Mouse (Mus musculus) ES-Bruce4 (cell line): Measurements from ENCODE around the gene Rad9a. TPM values are rescaled to one million over a fixed set of nuclear protein-coding genes. Genes with fewer than 3 reads are reported as not detected.

Source experiments
- H3K27ac ChIP-seq: 2 replicates; pipeline ENCODE4 v1.5.1; 2012; ENCODE audit warnings: low read length, inconsistent platforms; ENCODE audit not compliant: insufficient read depth
- H3K27me3 ChIP-seq: 2 replicates; pipeline ENCODE4 v1.6.1; 2012; ENCODE audit warnings: mild to moderate bottlenecking, low read length, inconsistent platforms; ENCODE audit not compliant: control insufficient read depth, poor library complexity, insufficient read depth, severe bottlenecking
- H3K36me3 ChIP-seq: 2 replicates; pipeline ENCODE4 v1.6.1; 2012; ENCODE audit warnings: inconsistent platforms, mild to moderate bottlenecking, low read length, moderate library complexity; ENCODE audit not compliant: control insufficient read depth, poor library complexity, insufficient read depth, severe bottlenecking
- H3K4me1 ChIP-seq: one replicate; pipeline ENCODE4 v1.8.1; 2011; ENCODE audit warnings: low read length; ENCODE audit not compliant: control insufficient read depth, insufficient read depth
- H3K4me3 ChIP-seq: 2 replicates; pipeline ENCODE4 v1.5.1; 2011; ENCODE audit warnings: low read depth, mild to moderate bottlenecking, low read length
- H3K9ac ChIP-seq: 2 replicates; pipeline ENCODE4 v1.6.1; 2012; ENCODE audit warnings: low read depth, mild to moderate bottlenecking, inconsistent platforms; ENCODE audit not compliant: poor library complexity, severe bottlenecking
- H3K9me3 ChIP-seq: replicated peaks from 2 replicates; pipeline ENCODE4 v1.6.1; 2012; ENCODE audit warnings: mild to moderate bottlenecking, low read length, inconsistent platforms; ENCODE audit not compliant: control insufficient read depth, poor library complexity, insufficient read depth, severe bottlenecking
- CTCF ChIP-seq: IDR thresholded peaks from one replicate; pipeline ENCODE4 v1.8.1; 2011; ENCODE audit warnings: low read depth, low read length
- EP300 ChIP-seq: IDR thresholded peaks from 2 replicates; pipeline ENCODE4 v1.6.1; 2011; ENCODE audit warnings: low read depth, low read length; ENCODE audit not compliant: insufficient read depth
- POLR2A ChIP-seq: IDR thresholded peaks from one replicate; pipeline ENCODE4 v1.8.1; 2011; ENCODE audit warnings: low read length; ENCODE audit not compliant: insufficient read depth
- polyA plus RNA-seq: library from polyadenylated mRNA; stranded (reverse); fragments of >200 nt; gene quantifications from 2 replicates; pipeline ENCODE4 v1.2.4, GENCODE M21; 2011; ENCODE audit warnings: low read depth; ENCODE audit not compliant: missing spikeins, insufficient read depth, insufficient read length

The Rad9a gene
- polyA plus RNA-seq, 1 experiment = 42.3 TPM

DNA sequence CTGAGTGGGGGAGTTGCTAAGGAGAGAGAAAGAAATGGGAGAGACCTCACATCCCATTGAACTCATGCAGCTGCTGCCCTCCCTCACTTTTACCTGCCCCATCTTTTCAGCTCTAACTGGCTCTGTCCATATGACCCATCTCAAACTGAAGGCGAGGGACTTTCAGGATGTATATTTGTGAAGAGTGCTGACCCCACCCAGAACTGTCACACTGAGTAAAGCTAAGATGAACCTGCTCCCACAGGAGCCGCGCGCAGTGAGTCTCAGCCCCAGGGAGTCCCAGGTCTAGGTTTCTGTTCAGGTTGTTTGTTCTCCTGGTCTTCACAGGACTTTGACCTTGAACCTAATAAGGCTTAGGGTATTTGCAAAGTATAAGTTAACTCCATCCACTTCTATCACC is 27.4 kb upstream of the Rad9a start:
- Histone ChIP-seq H3K9me3 (no peaks in the 10 kb centered on the region), H3K4me1 (no peaks in the 10 kb centered on the region)
- TF ChIP-seq CTCF = no peak
- TF ChIP-seq POLR2A = no peak
- no peak for TF ChIP-seq EP300

DNA sequence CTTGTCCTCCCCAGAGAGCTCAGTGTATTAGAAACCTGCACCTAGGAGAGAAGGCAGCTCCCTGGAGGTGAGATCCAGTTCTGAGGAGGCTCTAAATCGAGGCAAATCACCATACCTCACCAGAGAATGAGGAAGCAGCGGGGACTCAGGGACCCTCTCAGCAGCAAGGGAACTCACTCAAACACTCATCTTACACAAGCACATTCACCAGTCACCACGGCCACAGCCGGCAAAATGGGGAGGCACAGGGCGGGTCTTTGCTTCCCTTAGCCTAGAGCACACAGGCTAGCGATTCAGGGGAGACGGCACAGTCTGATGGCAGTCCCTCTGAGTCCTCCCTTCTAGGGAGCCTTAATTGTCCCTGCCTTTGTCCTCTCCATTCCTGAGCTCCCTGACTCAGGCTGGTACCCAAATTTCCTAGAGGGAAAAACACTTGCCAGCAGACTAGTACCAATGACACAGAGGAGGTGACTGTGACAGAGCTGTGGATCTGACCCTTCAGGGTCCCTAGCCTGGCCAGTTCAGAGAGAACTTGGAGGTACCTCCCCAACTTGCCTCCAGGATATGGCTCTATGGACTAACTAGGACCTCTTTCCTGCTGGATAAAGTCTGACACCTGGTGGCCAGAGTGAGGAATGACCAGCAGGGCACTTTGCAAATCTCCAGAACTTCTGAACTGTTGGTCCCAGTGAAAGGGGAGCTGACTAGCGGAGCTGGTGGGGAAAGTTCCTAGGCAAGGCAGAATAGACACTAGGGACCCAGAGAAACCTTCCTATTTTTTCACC is 26.6 kb upstream of the Rad9a start:
- H3K36me3 ChIP-seq = no peaks in the 10 kb centered on the region
- no peak for TF ChIP-seq EP300
- peak; percentile 70 for TF ChIP-seq CTCF
- no peak for TF ChIP-seq POLR2A
- H3K9me3 ChIP-seq = no peaks in the 10 kb centered on the region
- H3K4me1 ChIP-seq = no peaks in the 10 kb centered on the region
- H3K27me3 ChIP-seq = no peaks in the 10 kb centered on the region
- no peak overlapping the region for H3K9ac ChIP-seq
- H3K27ac ChIP-seq = no peak overlapping the region
- H3K4me3 ChIP-seq = no peak overlapping the region

More for the DNA sequence above, 27.4 kb upstream of the Rad9a start:
- Histone ChIP-seq H3K27me3 (no peaks in the 10 kb centered on the region), H3K9ac (no peak overlapping the region), H3K4me3 (no peak overlapping the region), H3K27ac (no peak overlapping the region), H3K36me3 (no peaks in the 10 kb centered on the region)

DNA sequence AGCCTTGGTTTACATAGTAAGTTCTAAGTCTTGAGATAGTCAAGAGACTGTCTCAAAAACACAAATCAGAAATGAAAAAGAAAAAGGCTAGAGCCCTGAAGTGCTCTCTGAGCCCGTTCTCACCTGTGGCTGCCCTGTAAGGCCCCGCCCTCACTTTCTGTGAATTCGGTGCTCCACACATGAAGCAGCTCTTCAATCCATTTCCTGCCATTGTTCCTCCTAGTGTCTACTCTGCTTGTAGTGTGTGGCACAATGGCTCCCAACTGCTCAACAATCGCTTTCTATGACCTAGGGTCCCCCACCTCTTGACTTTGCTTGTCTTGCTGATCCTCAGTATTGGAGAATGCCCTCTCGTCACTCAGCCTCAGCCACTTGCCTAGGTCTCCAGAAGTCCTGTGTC is 26.0 kb upstream of the Rad9a start:
- TF ChIP-seq CTCF (no peak), POLR2A (no peak), EP300 (no peak)

DNA sequence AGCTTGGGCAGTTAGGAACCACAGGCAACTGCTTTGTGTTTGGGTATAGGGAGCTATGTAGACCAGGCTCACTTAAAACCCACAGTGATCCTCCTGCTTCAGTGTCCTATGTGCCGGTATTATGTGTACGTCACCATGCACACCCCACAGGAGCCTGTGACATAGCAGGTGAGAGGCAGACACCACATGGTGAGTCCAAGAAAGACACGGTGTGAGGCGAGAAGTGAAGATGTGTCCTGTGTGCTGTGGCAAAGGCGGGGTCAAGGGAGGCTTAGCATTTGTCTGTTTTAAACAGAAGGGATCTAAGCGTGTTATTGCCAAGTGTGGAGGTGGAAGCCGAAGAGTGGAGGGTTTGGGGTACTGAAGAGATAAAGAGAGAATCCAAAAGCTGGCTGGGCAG is 25.3 kb upstream of the Rad9a start:
- H3K27me3 ChIP-seq = no peaks in the 10 kb centered on the region
- no peaks in the 10 kb centered on the region for H3K9me3 ChIP-seq
- H3K4me1 ChIP-seq = no peaks in the 10 kb centered on the region
- no peak overlapping the region for H3K27ac ChIP-seq
- no peak overlapping the region for H3K9ac ChIP-seq
- H3K36me3 ChIP-seq = no peaks in the 10 kb centered on the region
- H3K4me3 ChIP-seq = no peak overlapping the region
- no peak for TF ChIP-seq EP300
- no peak for TF ChIP-seq POLR2A
- TF ChIP-seq CTCF = no peak

More for the DNA sequence above, 26.0 kb upstream of the Rad9a start:
- Histone ChIP-seq H3K4me3 (no peak overlapping the region), H3K27me3 (no peaks in the 10 kb centered on the region), H3K9me3 (no peaks in the 10 kb centered on the region), H3K27ac (no peak overlapping the region), H3K36me3 (no peaks in the 10 kb centered on the region), H3K4me1 (no peaks in the 10 kb centered on the region), H3K9ac (no peak overlapping the region)

- Histone ChIP-seq H3K4me3 (no peak overlapping the region), H3K27ac (no peak overlapping the region), H3K9me3 (no peaks in the 10 kb centered on the region), H3K9ac (no peak overlapping the region), H3K4me1 (no peaks in the 10 kb centered on the region), H3K36me3 (no peaks in the 10 kb centered on the region), H3K27me3 (no peaks in the 10 kb centered on the region)
- TF ChIP-seq POLR2A = no peak
- no peak for TF ChIP-seq EP300
- TF ChIP-seq CTCF = no peak
These were observed 20.7 kb upstream of the Rad9a start for GRCm38 (mm10) chr19:4222165-4222564.

DNA sequence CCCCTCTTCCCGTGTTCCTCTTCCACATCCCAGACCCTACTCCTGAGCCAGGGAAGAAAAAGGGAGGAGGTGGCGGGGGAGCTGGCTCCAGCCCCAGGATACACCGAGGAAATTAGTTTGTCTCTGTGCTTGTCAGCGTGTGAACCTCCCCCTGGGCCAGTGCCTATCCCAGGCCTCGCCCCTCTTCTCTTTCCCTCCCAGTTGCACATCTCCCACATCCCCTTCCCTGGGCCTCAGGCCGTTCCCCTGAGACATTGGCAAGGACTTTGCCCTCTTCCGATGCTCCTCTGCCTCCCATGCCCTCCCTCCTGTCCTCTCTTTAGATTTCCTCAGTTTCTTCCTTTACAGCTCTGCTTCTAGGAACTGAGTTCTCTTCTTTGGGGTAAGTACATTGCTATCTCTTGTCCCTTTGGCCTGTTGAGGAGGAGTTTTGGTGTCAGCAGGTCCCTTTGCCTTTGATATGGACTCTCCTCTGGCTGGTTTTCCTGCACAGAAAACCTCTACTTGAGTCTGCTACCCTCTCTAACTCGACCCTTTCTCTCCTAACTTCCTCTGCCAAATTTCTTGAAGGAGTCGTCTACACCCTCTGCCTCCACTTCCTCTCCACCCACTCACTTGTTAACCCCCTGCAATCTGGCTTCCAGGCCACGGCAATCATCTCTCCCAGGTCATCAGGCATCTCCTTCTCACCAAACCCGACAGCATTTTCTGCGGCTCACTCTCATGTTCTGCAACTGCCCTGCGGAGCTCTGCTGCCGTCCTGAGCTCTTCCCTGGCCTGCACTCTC is 19.7 kb upstream of the Rad9a start:
- no peaks in the 10 kb centered on the region for H3K36me3 ChIP-seq
- TF ChIP-seq POLR2A = no peak
- TF ChIP-seq EP300 = no peak
- no peak for TF ChIP-seq CTCF
- H3K27ac ChIP-seq = no peak overlapping the region
- H3K27me3 ChIP-seq = no peaks in the 10 kb centered on the region
- H3K4me1 ChIP-seq = no peaks in the 10 kb centered on the region
- H3K9ac ChIP-seq = no peak overlapping the region
- H3K4me3 ChIP-seq = no peak overlapping the region
- no peaks in the 10 kb centered on the region for H3K9me3 ChIP-seq
